17 mouse cellular contexts compared by ENCODE assay signal in genomic region chr8:85405418-85405817, GRCm38 (mm10). TPM values are rescaled to one million over a fixed set of nuclear protein-coding genes. Genes with fewer than 3 reads are reported as not detected.
A peak's percentile ranks its signal among the peaks of the same experiment; 100 is the strongest.
DNase-seq lines count a peak whose midpoint lies in the region; ATAC-seq and TF ChIP-seq lines count a peak whose summit lies in the region.
"Had no signal": no experiment of that assay in that cellular context is flagged by ENCODE, and none has a peak within 500 bp of the region (broad histone marks: within the 10 kb centered on the region; RNA-seq: fewer than 3 reads in every experiment).

No protein-coding gene starts in this region.

- peaks cover 8 to 16% of the 10 kb centered on the region in 2 experiments for H3K4me1 ChIP-seq in heart, embryonic 14.5 days (ENCODE audit: control insufficient read depth in 2 of 2, insufficient read depth in 2 of 2, low read length in 2 of 2)
- peaks cover 13% of the 10 kb centered on the region for H3K4me1 ChIP-seq in midbrain, embryonic 10.5 days
- peaks cover 10% of the 10 kb centered on the region; the same call in 1 of the 2 replicates for H3K4me1 ChIP-seq in midbrain, embryonic 13.5 days (replicated peaks)
- no peaks in the 10 kb centered on the region for H3K4me1 ChIP-seq in stomach, postnatal 0 days (replicated peaks; ENCODE audit: control insufficient read depth, insufficient read depth)

- no peaks in the 10 kb centered on the region for H3K9me3 ChIP-seq in heart, embryonic 14.5 days (ENCODE audit: control insufficient read depth, low read length)
- H3K9me3 ChIP-seq in midbrain, embryonic 10.5 days (replicated peaks), result no peaks in the 10 kb centered on the region
- H3K9me3 ChIP-seq in midbrain, embryonic 13.5 days, result no peaks in the 10 kb centered on the region
- H3K9me3 ChIP-seq in stomach, postnatal 0 days (ENCODE audit: control insufficient read depth, low read length), result no peaks in the 10 kb centered on the region
- H3K9me3 ChIP-seq: hindbrain, embryonic 12.5 days had no signal

- TF ChIP-seq EP300 in stomach, postnatal 0 days (optimal IDR thresholded peaks at IDR 0.05), result no peak

- DNase-seq in heart, adult 8-10 months (ENCODE audit: low spot score), result no peak
- DNase-seq in midbrain, embryonic 10.5 days (ENCODE audit: low spot score), result no peak
- DNase-seq in brain, adult 2 months (ENCODE audit: low read depth, low spot score), result peak; percentile 33
- peak; percentile 31 for DNase-seq in embryo, embryonic 11 days
- DNase-seq in stomach, postnatal 0 days (ENCODE audit: low spot score), result no peak
- DNase-seq: adrenal gland, adult 2 months; cerebellum, adult 9-10 months; gastrocnemius, adult 2 months; kidney, postnatal 14 days had no signal

- no peak for TF ChIP-seq CTCF in stomach, postnatal 0 days (IDR thresholded peaks at IDR 0.05; ENCODE audit: low read depth)

- 26% methylated on average over 3 of the region's 3 CpGs for WGBS in heart, embryonic 14.5 days
- 51% methylated on average over 3 of the region's 3 CpGs for WGBS in midbrain, embryonic 10.5 days
- 52% methylated on average over 3 of the region's 3 CpGs for WGBS in midbrain, embryonic 13.5 days
- 35% methylated on average over 3 of the region's 3 CpGs for WGBS in stomach, postnatal 0 days

- H3K36me3 ChIP-seq in heart, embryonic 14.5 days (ENCODE audit: control insufficient read depth, insufficient read depth, low read length), result peaks cover 20% of the 10 kb centered on the region
- peaks cover 7% of the 10 kb centered on the region for H3K36me3 ChIP-seq in midbrain, embryonic 10.5 days
- H3K36me3 ChIP-seq in midbrain, embryonic 13.5 days, result peaks cover 6% of the 10 kb centered on the region; the same call in 1 of the 2 replicates
- H3K36me3 ChIP-seq in stomach, postnatal 0 days (ENCODE audit: control insufficient read depth, insufficient read depth, low read length), result no peaks in the 10 kb centered on the region

- peak overlapping the region; percentile 4 to 44; a peak in 3 of 4 replicates for H3K27ac ChIP-seq in heart, embryonic 14.5 days (replicated peaks in 1 of 2; ENCODE audit: control insufficient read depth in 1 of 2, insufficient read depth in 1 of 2, low read depth in 2 of 2, low read length in 2 of 2)
- H3K27ac ChIP-seq in midbrain, embryonic 10.5 days (replicated peaks), result peak overlapping the region; percentile 63; the same call in 1 of the 2 replicates
- H3K27ac ChIP-seq in midbrain, embryonic 13.5 days, result no peak overlapping the region
- H3K27ac ChIP-seq in stomach, postnatal 0 days (replicated peaks), result no peak overlapping the region
- H3K27ac ChIP-seq: gastrocnemius, adult 2 months; hindbrain, embryonic 12.5 days; liver, embryonic 14.5 days; macrophage had no signal

- no peak overlapping the region for H3K4me2 ChIP-seq in heart, embryonic 14.5 days (ENCODE audit: low read length)
- no peak overlapping the region for H3K4me2 ChIP-seq in midbrain, embryonic 13.5 days (replicated peaks)
- H3K4me2 ChIP-seq in stomach, postnatal 0 days (replicated peaks; ENCODE audit: low read depth), result no peak overlapping the region
- H3K4me2 ChIP-seq: hindbrain, embryonic 12.5 days had no signal

- no peak overlapping the region for H3K4me3 ChIP-seq in heart, embryonic 14.5 days (ENCODE audit: control insufficient read depth in 1 of 2, insufficient read depth in 1 of 2, low read depth in 1 of 2, low read length in 2 of 2)
- H3K4me3 ChIP-seq in midbrain, embryonic 10.5 days, result no peak overlapping the region
- no peak overlapping the region for H3K4me3 ChIP-seq in midbrain, embryonic 13.5 days (replicated peaks)
- H3K4me3 ChIP-seq in stomach, postnatal 0 days (ENCODE audit: low read depth, low read length), result no peak overlapping the region
- H3K4me3 ChIP-seq: gastrocnemius, adult 2 months; hindbrain, embryonic 12.5 days had no signal

- H3K9ac ChIP-seq in heart, embryonic 14.5 days (ENCODE audit: low read length), result no peak overlapping the region
- H3K9ac ChIP-seq in midbrain, embryonic 13.5 days (replicated peaks), result no peak overlapping the region
- no peak overlapping the region for H3K9ac ChIP-seq in stomach, postnatal 0 days (ENCODE audit: low read length)
- H3K9ac ChIP-seq: hindbrain, embryonic 12.5 days; liver, embryonic 14.5 days had no signal

- H3K27me3 ChIP-seq in heart, embryonic 14.5 days (ENCODE audit: control insufficient read depth, insufficient read depth, low read length), result no peaks in the 10 kb centered on the region
- H3K27me3 ChIP-seq in midbrain, embryonic 10.5 days (ENCODE audit: low read depth, poor library complexity, severe bottlenecking), result no peaks in the 10 kb centered on the region
- no peaks in the 10 kb centered on the region for H3K27me3 ChIP-seq in midbrain, embryonic 13.5 days
- no peaks in the 10 kb centered on the region for H3K27me3 ChIP-seq in stomach, postnatal 0 days (ENCODE audit: control insufficient read depth, insufficient read depth, low read length)
- H3K27me3 ChIP-seq: CH12.LX; hindbrain, embryonic 12.5 days; Patski had no signal

- ATAC-seq in heart, embryonic 14.5 days (ENCODE audit: insufficient number of reproducible peaks, insufficient read depth, low FRiP score, low read depth), result no peak
- ATAC-seq in midbrain, embryonic 13.5 days, result no peak
- no peak for ATAC-seq in stomach, postnatal 0 days (ENCODE audit: low FRiP score, low TSS enrichment)
- ATAC-seq: intestine, postnatal 0 days; Patski had no signal

RNA-seq across cellular contexts. Expression of gene Mylk3, which starts 19.3 kb away (rescaled TPM):
- 244 and 271 TPM in 2 replicates for polyA plus RNA-seq in heart, embryonic 14.5 days (2014; fragmentation: Nextera tagmentation; extraction: Ambion mirVana)
- 100 to 1,000 TPM; 470 to 539 (median 495) TPM for total RNA-seq in heart, adult 8-10 months (2022)
- 0.37 and 0.87 TPM in 2 replicates for polyA plus RNA-seq in midbrain, embryonic 10.5 days (2016; fragmentation: Nextera tagmentation; extraction: Ambion mirVana)
- polyA plus RNA-seq in midbrain, embryonic 13.5 days (2015; fragmentation: Nextera tagmentation; extraction: Ambion mirVana), result 0.07 and 0.09 TPM in 2 replicates
- polyA plus RNA-seq in stomach, postnatal 0 days (2015; fragmentation: Nextera tagmentation; extraction: Ambion mirVana), result 0.10 and 0.13 TPM in 2 replicates
- polyA plus RNA-seq: Patski had no signal

RNA-seq across cellular contexts. Expression of gene 4921524J17Rik, which starts 27.2 kb away (rescaled TPM):
- 58.9 and 62.5 TPM in 2 replicates for polyA plus RNA-seq in heart, embryonic 14.5 days (2014; fragmentation: Nextera tagmentation; extraction: Ambion mirVana)
- 10 to 100 TPM; 13.9 to 17.5 (median 16.3) TPM for total RNA-seq in heart, adult 8-10 months (2022)
- 37.8 and 37.9 TPM in 2 replicates for polyA plus RNA-seq in midbrain, embryonic 10.5 days (2016; fragmentation: Nextera tagmentation; extraction: Ambion mirVana)
- polyA plus RNA-seq in midbrain, embryonic 13.5 days (2015; fragmentation: Nextera tagmentation; extraction: Ambion mirVana), result 39.4 and 46.3 TPM in 2 replicates
- 24.9 and 29.0 TPM in 2 replicates for polyA plus RNA-seq in stomach, postnatal 0 days (2015; fragmentation: Nextera tagmentation; extraction: Ambion mirVana)

Comparison
In these comparisons a context has a peak if more than half of its experiments do, and no peak if none do; other contexts are left out.
1. H3K27ac ChIP-seq: peak in heart, embryonic 14.5 days (2 of 2) and midbrain, embryonic 10.5 days (single experiment); none in midbrain, embryonic 13.5 days (single experiment) and stomach, postnatal 0 days (single experiment).
2. DNase-seq: peak in brain, adult 2 months (single experiment) and embryo, embryonic 11 days (single experiment); none in heart, adult 8-10 months (single experiment), midbrain, embryonic 10.5 days (single experiment) and stomach, postnatal 0 days (single experiment).
3. RNA of gene Mylk3, which starts 19.3 kb away (polyA plus RNA-seq): 244 to 271 TPM in heart, embryonic 14.5 days; 0.37 to 0.87 TPM in midbrain, embryonic 10.5 days, 0.10 to 0.13 TPM in stomach, postnatal 0 days and 0.07 to 0.09 TPM in midbrain, embryonic 13.5 days; every median in the first group is over 100 times any median in the second.